Mouse (Mus musculus): ENCODE measurements around the gene Asb1.

- TF ChIP-seq POLR2A (IDR thresholded peaks at IDR 0.05; ENCODE audit: control insufficient read depth, low read depth, low read length) (no peak), CTCF (IDR thresholded peaks at IDR 0.05; ENCODE audit: control insufficient read depth, insufficient read depth, insufficient replicate concordance, low read depth, low read length) (no peak)
Observed at GRCm38 (mm10) chr1:91543974-91544373, 3.6 kb downstream of the Asb1 start.

Data from testis, adult 2 months (tissue).